Mouse (Mus musculus) limb, embryonic 14.5 days (tissue): ENCODE results near the gene Atg7. TPM values are rescaled to one million over a fixed set of nuclear protein-coding genes. Genes with fewer than 3 reads are reported as not detected.

Source experiments
- ATAC-seq: fragments of 200-750 bp; cut with Nextera tagmentation; 2 replicates; pipeline ENCODE4 v1.8.0; 2017; ENCODE audit warnings: low read depth, moderate number of reproducible peaks, moderate TSS enrichment; ENCODE audit not compliant: low FRiP score
- DNase-seq: peaks from one replicate; pipeline ENCODE4 v3.0.0-alpha.2; 2015; ENCODE audit warnings: low spot score
- H3K27ac ChIP-seq: fragments of 300-500 bp; sonication (generic); replicated peaks from 2 replicates; pipeline ENCODE4 v1.5.1; 2014; ENCODE audit warnings: low read depth, mild to moderate bottlenecking, low read length, moderate library complexity, mixed read lengths
- H3K27me3 ChIP-seq: fragments of 300-500 bp; sonication (generic); 2 replicates; pipeline ENCODE4 v1.6.1; 2014; ENCODE audit warnings: low read length, mixed read lengths; ENCODE audit not compliant: control insufficient read depth, insufficient read depth
- H3K36me3 ChIP-seq: fragments of 300-500 bp; sonication (generic); 2 replicates; pipeline ENCODE4 v1.6.1; 2014; ENCODE audit warnings: mild to moderate bottlenecking, low read length, moderate library complexity, mixed read lengths; ENCODE audit not compliant: control insufficient read depth, insufficient read depth
- H3K4me1 ChIP-seq: fragments of 300-500 bp; sonication (generic); 2 replicates; pipeline ENCODE4 v1.6.1; 2014; ENCODE audit warnings: antibody characterized with exemption, low read length, mixed read lengths; ENCODE audit not compliant: control insufficient read depth, insufficient read depth
- H3K4me2 ChIP-seq: fragments of 300-500 bp; sonication (generic); replicated peaks from 2 replicates; pipeline ENCODE4 v1.6.1; 2014; ENCODE audit warnings: low read depth, mild to moderate bottlenecking, low read length, moderate library complexity; ENCODE audit not compliant: severe bottlenecking
- H3K4me3 ChIP-seq: fragments of 300-500 bp; sonication (generic); replicated peaks from 2 replicates; pipeline ENCODE4 v1.5.1; 2014; ENCODE audit warnings: low read length
- H3K9ac ChIP-seq: fragments of 300-500 bp; sonication (generic); 2 replicates; pipeline ENCODE4 v1.6.1; 2014; ENCODE audit warnings: mild to moderate bottlenecking, low read depth, low read length, moderate library complexity; ENCODE audit not compliant: severe bottlenecking
- H3K9me3 ChIP-seq: fragments of 300-500 bp; sonication (generic); 2 replicates; pipeline ENCODE4 v1.6.1; 2016; ENCODE audit warnings: low read length; ENCODE audit not compliant: control insufficient read depth
- POLR2A ChIP-seq: fragments of 200-500 bp; IDR thresholded peaks from 2 replicates; pipeline ENCODE4 v1.8.0; 2012; ENCODE audit warnings: inconsistent platforms, mild to moderate bottlenecking, moderate library complexity, borderline replicate concordance; ENCODE audit not compliant: insufficient read depth, insufficient read length; ENCODE audit errors: extremely low read depth
- WGBS: fragments of 180-500 bp; shearing (Covaris S2); extraction: QIAGEN DNeasy Blood & Tissue Kit; methylation state at CpG from one replicate; pipeline ENCODE4 v1.1.7; 2014; 5-methylcytosine and 5-hydroxymethylcytosine counted together
- polyA plus RNA-seq, 2 experiments: library from polyadenylated mRNA; depleted of rRNA in 1 of 2; stranded (reverse) in 1 of 2; unstranded in 1 of 2; fragments of >200 nt; fragmentation: Nextera tagmentation in 1 of 2; extraction: Ambion mirVana in 1 of 2; gene quantifications; 2 replicates each; pipeline versions ENCODE4 v1.2.1 to v1.2.3; 2012 to 2014

The Atg7 gene
- polyA plus RNA-seq, 2 experiments, result 11.6 to 19.2 TPM

GRCm38 (mm10) chr6:114898949-114899348, 256.1 kb downstream of the Atg7 start:
- TF ChIP-seq POLR2A, result no peak
- no peak for ATAC-seq
- H3K4me2 ChIP-seq, result no peak overlapping the region

GRCm38 (mm10) chr6:114899652-114900051, 256.8 kb downstream of the Atg7 start:
- H3K4me2 ChIP-seq, result peak overlapping the region; percentile 41
- no peak for TF ChIP-seq POLR2A
- H3K4me1 ChIP-seq, result peaks cover 55% of the 10 kb centered on the region
- H3K27me3 ChIP-seq, result no peaks in the 10 kb centered on the region
- peak overlapping the region; percentile 40; the same call in 1 of the 2 replicates for H3K9ac ChIP-seq
- H3K9me3 ChIP-seq, result no peaks in the 10 kb centered on the region
- 5% methylated on average over 7 of the region's 7 CpGs for WGBS
- peak overlapping the region; percentile 67 for H3K27ac ChIP-seq
- peak; percentile 81 for ATAC-seq
- H3K36me3 ChIP-seq, result peaks cover 16% of the 10 kb centered on the region
- H3K4me3 ChIP-seq, result peak overlapping the region; percentile 3; the same call in 1 of the 2 replicates
- peak; percentile 83 for DNase-seq

More at GRCm38 (mm10) chr6:114898949-114899348, 256.1 kb downstream of the Atg7 start:
- Histone ChIP-seq H3K36me3 (peaks cover 19% of the 10 kb centered on the region), H3K9me3 (no peaks in the 10 kb centered on the region), H3K4me3 (no peak overlapping the region), H3K27ac (peak overlapping the region; percentile 3; the same call in 1 of the 2 replicates), H3K9ac (no peak overlapping the region), H3K27me3 (no peaks in the 10 kb centered on the region), H3K4me1 (peaks cover 59% of the 10 kb centered on the region)
- no peak for DNase-seq
- WGBS, result 93% methylated on average over 4 of the region's 4 CpGs

GRCm38 (mm10) chr6:114900194-114900593, 257.3 kb downstream of the Atg7 start:
- Histone ChIP-seq H3K27ac (peak overlapping the region; percentile 67), H3K4me3 (peak overlapping the region; percentile 3; the same call in 1 of the 2 replicates), H3K4me2 (peak overlapping the region; percentile 41), H3K4me1 (peaks cover 54% of the 10 kb centered on the region), H3K9me3 (no peaks in the 10 kb centered on the region), H3K36me3 (peaks cover 14% of the 10 kb centered on the region), H3K9ac (peak overlapping the region; percentile 40; the same call in 1 of the 2 replicates), H3K27me3 (no peaks in the 10 kb centered on the region)
- 13% methylated on average over 10 of the region's 10 CpGs for WGBS
- no peak for TF ChIP-seq POLR2A
- ATAC-seq (no peak), DNase-seq (no peak)

GRCm38 (mm10) chr6:114901321-114901824, 258.5 kb downstream of the Atg7 start:
- Histone ChIP-seq H3K4me1 (peaks cover 54% of the 10 kb centered on the region), H3K4me2 (peak overlapping the region; percentile 41; the same call in 1 of the 2 replicates), H3K9ac (peak overlapping the region; percentile 9; the same call in 1 of the 2 replicates), H3K4me3 (no peak overlapping the region), H3K27ac (peak overlapping the region; percentile 44), H3K36me3 (peaks cover 7% of the 10 kb centered on the region), H3K9me3 (no peaks in the 10 kb centered on the region), H3K27me3 (no peaks in the 10 kb centered on the region)
- DNase-seq (no peak), ATAC-seq (peak; percentile 25; the same call in 1 of the 2 replicates)
- 5% methylated on average over 12 of the region's 12 CpGs for WGBS
- TF ChIP-seq POLR2A, result no peak

GRCm38 (mm10) chr6:114901921-114902320, 259.0 kb downstream of the Atg7 start:
- H3K4me1 ChIP-seq, result peaks cover 54% of the 10 kb centered on the region
- peak overlapping the region; percentile 55; the same call in 1 of the 2 replicates for H3K27ac ChIP-seq
- H3K9ac ChIP-seq, result peak overlapping the region; percentile 28
- H3K4me3 ChIP-seq, result no peak overlapping the region
- peaks cover 7% of the 10 kb centered on the region for H3K36me3 ChIP-seq
- DNase-seq (no peak), ATAC-seq (no peak)
- WGBS, result 17% methylated on average over 4 of the region's 4 CpGs
- H3K9me3 ChIP-seq, result no peaks in the 10 kb centered on the region
- H3K4me2 ChIP-seq, result peak overlapping the region; percentile 16; the same call in 1 of the 2 replicates
- no peak for TF ChIP-seq POLR2A
- no peaks in the 10 kb centered on the region for H3K27me3 ChIP-seq

- no peak for TF ChIP-seq POLR2A
- no peak for ATAC-seq
Observed at GRCm38 (mm10) chr6:114904233-114904632, 261.3 kb downstream of the Atg7 start.

More at GRCm38 (mm10) chr6:114904233-114904632, 261.3 kb downstream of the Atg7 start:
- Histone ChIP-seq H3K27ac (no peak overlapping the region), H3K36me3 (no peaks in the 10 kb centered on the region), H3K4me2 (no peak overlapping the region), H3K9me3 (no peaks in the 10 kb centered on the region), H3K4me1 (peaks cover 57% of the 10 kb centered on the region), H3K4me3 (no peak overlapping the region), H3K27me3 (no peaks in the 10 kb centered on the region), H3K9ac (no peak overlapping the region)
- WGBS, result 69% methylated on average over 6 of the region's 6 CpGs
- DNase-seq, result no peak
